Mouse (Mus musculus) urinary bladder, adult 18-20 months (tissue): ENCODE results near the gene Arpc5l.
"Not testable (repeated sequence)": the region's sequence is repeated elsewhere in the genome, so short reads cannot be mapped to it uniquely, and the experiment has no call there.

Experiments
- DNase-seq, 2 experiments: peaks; one replicate each; pipeline ENCODE4 v3.0.0; 2022; ENCODE audit warnings: low spot score in 2 of 2, mixed read lengths in 2 of 2

Gene Arpc5l

DNA sequence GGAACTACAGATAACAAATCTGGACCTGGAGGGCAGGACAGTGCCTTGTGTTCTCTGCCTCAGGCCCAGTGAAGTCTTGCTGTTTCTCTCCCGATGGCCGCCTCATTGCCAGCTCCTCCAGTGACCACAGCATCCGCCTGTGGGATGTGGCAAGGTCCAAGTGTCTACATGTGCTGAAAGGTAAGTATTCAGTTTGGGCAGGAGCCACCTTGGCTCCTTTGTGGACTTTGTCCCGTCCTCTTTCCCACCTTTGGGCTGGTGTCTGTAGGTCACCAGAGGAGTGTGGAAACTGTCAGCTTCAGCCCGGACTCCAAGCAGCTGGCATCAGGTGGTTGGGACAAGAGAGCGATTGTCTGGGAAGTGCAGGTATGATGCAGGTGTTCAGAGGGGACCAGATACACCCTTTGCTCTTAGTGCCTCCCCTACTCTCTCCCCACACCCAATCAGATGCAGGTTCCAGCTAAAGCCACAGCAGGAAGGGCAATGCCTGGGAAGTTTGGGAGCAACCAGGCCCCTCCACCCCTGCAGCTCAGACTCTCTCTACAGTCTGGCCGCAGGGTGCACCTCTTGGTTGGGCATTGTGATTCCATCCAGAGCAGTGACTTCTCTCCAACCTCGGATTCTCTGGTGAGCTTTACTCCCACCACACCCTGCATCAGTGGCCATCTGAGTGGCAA is 5.1 kb upstream of the Arpc5l start:
- no peak for DNase-seq

- no peak for DNase-seq
Measured at GRCm38 (mm10) chr2:39000587-39000919, 4.6 kb upstream of the Arpc5l start.

DNA sequence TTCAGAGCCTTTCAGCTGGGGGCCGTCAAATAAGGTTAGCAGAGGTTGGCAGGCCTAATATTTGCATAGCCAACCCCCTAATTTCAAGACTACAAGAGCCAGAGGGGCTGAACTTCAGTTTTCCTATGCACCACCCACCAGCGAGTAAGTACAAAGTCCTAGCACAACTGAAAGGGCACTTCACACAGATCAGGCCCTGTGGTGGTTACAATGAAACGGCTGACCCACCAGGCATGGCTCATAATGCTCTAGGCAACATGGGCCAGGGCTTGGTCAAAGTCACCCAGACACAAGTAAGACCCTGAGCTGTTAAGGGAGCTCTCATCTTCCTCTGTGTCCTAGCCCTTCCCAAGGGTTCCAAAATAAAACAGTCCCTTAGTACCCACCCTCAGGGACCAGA is 3.3 kb upstream of the Arpc5l start:
- DNase-seq: no peak

GRCm38 (mm10) chr2:39003106-39003505 is 2.0 kb upstream of the Arpc5l start:
- DNase-seq: no peak

DNA sequence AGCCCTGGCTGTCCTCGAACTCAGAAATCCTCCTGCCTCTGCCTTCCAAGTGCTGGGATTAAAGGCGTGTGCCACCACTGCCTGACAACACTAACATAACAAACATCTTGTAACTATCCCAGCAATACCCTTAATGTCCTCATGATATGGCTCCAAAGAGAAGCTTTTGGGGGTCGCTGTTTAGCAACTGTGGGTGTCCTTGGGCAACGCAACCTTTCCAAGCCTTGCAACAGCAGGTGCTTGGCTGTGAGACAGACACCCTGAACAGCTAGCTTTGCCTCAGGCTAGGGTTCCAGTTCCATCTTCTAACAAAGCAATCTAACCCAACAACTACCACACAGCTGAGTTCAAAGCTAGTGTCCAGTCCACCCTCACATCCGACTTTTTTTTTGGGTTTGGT is 1.6 kb upstream of the Arpc5l start:
- DNase-seq: no peak

DNA sequence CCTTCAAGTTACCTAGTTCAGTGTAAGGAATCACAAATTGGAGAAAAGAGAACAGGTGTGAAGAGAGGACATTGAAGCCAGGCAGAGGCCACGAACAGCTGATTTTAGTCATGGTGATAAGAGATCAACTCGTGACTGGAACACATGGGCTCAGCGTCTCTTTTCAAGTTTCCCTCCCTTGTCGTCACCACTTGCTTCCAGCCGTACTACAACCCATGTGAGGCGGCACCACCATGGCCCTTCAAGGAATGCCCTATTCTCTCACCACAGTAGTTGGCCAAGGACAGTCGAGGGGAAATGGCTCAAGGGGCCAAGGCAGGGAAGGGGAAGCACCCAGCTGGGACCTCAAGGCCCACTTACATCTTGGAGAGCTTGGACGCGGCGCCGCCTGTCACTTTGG is 776 bp upstream of the Arpc5l start:
- no peak for DNase-seq

- DNase-seq: no peak
Measured at GRCm38 (mm10) chr2:39005574-39006079, 479 bp downstream of the Arpc5l start, which contains the start of gene Rpl35. Gene Rpl35 (minus strand): TSS chr2:39005624.

DNA sequence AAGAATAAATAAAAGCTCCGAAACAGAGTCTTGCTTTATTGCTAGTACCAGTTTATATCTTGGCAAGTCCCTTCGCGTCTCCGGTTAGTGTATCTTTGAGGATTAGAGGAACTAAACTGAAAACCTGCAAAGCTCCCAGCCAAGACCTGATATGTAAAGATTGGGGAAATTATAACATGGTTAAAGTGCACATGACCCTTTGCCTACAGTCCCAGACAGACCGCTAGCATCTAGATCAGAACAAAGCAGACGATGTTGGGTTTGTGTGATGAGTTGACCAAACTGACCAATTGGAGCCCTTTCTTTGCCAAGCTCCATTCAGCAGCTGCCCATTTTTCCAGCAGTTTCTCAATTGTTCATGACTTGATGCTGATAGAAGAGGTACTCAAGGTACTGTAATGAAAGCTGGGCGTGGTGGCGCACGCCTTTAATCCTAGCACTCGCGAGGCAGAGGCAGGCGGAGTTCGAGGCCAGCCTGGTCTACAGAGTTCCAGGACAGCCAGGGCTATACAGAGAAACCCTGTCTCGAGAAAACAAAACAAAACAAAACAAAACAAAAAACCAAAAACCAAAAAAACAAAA is 1.1 kb downstream of the Arpc5l start:
- DNase-seq: no peak

DNA sequence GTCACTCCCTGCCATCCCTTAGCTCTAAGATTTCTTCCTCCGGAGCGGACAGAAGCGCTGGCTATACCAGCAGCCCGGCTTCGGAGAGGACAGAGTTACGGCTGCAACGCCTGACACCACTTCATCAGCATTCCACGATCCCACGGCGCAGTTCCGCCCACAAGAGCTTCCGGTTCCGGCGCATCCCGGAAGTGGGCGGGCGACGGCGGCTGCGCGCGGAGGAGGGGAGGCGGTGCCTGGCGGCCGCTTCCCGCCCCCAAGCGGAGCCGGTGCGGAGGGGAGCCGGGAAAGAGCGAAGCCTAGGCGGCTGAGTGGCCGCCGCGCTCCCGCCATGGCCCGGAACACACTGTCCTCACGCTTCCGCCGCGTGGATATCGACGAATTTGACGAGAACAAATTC is 2.7 kb downstream of the Arpc5l start:
- DNase-seq: peak; percentile 87 to 91

DNA sequence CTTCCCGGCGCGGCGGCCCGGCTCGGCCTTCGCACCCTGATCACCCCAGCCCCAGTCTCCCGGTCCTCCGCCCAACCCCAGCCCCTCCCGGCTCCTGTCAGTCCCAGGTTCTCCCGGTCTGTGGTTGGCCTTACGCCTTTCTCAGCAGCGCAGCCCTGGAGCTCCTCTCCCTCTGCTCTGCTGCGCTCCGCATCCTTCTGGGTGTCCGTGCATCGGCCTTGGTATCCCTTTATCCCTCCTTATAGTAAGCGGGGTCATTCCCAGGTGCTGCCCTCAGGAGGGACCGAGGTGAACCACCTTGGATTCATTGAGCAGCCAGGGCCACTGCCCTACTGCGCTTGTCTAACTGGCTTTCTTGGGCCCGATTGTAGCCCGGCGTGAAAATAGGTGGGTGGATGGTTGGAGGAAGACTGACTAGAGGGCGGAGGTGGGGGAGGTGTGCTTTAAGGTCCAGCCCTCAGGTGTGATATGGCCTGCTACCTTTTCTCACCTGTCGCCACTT is 3.3 kb downstream of the Arpc5l start:
- DNase-seq: peak in 1 of 2 experiments; percentile 41

DNA sequence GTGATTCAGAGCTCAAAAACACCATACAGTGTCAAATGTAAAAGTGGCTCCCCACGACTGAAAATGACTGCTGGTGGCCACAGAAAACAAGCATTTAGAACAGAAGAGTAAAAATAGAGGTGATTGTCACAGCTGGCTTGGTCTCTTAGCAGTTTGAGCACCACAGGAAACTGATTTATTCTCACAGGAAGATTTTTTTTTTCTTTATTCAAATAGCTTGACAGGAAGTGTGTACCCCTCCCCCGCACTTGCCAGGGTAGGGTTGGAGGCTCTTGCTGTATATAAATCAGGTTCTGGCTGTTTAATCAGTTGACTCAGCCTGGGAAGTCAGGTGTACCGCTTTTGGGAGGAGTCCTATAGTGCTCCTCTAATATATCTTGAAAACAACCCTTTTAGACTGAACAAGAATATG is 3.8 kb downstream of the Arpc5l start:
- peak in 1 of 2 experiments; percentile 63 for DNase-seq

- DNase-seq: not testable (repeated sequence)
Measured at GRCm38 (mm10) chr2:39010144-39010543, 5.0 kb downstream of the Arpc5l start.

DNA sequence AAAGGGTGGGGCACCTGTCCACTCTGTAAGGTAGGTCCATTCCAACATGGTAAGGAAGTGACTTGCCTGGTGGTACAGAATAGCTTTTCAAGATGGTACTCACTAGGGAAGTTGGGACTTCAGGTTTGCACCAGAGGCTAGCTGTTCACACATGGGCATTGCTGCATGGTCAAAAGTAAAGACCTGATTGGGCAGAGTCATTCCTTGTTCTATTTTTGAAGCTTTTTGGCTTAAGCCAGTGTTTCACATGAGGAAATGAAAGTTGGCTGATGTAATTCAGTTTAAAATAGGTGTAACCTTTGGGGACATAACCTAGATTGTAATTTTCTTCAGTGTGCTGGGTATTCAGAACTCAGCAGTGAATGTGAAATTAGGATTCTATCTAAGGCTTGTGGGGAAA is 6.1 kb downstream of the Arpc5l start:
- DNase-seq: no peak

- no peak for DNase-seq
Measured at GRCm38 (mm10) chr2:39011971-39012370, 6.8 kb downstream of the Arpc5l start.

DNA sequence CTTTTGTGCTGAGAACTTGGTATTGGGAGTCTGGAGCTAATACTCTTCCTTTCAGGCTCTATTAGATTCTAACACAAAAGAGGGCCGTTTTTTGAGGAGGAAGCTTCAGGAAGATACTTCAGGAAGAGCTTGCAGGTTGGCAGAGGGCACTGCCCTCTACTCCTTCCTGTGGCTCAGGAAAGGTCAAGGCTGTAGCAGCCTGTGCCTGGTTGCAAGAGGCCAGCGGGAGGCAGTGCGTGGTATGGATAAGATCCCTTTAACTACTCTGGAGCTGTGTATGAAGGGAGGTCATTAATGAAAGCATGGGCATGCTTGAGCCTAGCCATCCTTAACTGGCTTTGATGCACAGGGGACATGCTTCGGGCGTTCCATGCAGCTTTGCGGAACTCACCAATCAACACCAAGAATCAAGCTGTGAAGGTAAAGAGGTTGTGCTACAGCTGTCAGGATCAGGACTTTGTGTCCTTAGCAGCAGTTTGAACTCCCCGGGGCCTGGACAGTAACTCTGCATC is 7.7 kb downstream of the Arpc5l start:
- DNase-seq: no peak

GRCm38 (mm10) chr2:39016581-39016980 is 11.4 kb downstream of the Arpc5l start:
- DNase-seq: no peak

DNA sequence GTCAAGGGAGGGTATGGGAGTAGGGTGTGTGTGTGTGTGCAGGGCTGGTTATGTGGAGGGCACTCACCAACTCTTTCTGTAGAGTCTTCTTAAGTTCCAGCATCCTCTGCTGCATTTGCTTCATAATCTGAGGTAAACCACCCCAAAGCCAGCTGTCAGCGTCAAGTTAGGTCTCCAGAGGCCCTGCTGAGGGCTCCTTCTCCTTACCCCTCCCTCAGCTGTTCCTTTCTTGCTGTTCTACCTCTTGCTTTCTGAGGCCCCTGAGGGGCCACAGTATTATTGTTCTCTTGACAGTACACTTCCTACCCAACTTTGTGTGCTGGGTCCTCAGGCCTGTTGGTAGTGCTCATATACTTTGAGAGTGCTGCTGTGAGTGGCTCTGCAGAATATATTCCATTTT is 14.9 kb downstream of the Arpc5l start:
- DNase-seq: no peak

DNA sequence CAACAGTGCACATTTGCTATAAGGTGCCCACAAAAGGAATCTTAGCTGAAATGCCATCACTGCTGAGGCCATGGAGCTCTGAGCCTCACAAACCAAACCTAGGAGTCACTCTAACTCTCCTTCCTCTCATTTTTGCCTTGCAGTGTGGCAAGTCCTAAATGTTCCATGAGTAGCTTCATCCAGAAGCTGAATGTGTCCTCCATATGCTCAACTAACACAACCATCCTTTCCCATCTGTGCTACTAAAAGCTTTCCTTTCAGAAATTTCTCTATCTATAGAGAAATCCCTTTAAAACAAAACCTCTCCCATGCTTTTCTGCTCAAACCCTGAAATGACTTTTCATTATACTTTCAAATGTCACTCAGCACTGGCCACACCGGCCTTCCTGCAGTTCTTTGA is 26.5 kb downstream of the Arpc5l start:
- DNase-seq: no peak

DNA sequence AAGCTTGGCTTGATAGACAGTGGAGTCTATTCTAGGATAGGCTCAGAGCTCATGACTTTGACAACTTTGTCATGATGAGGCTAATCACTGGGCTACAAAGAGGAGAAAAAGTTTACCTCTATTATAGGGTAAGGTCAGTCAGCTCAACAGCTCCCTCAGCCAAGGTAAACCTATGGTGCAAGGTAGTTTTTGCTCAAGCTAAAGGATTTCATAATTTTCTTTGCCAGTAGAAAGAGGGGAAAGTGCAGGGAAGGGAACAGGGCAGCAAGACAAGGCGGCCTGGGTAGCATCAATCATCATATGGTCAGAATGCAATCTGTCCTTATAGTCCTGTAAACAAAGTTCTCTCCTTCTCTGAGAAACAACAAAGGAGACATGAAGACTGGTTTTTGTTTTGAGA is 35.1 kb downstream of the Arpc5l start:
- DNase-seq: no peak

GRCm38 (mm10) chr2:39048515-39048914 is 43.4 kb downstream of the Arpc5l start:
- no peak for DNase-seq

- no peak for DNase-seq
Measured at GRCm38 (mm10) chr2:39064687-39065399, 59.7 kb downstream of the Arpc5l start.
